Mouse (Mus musculus) T-helper 1 cell (primary cell): ENCODE results near the gene Efna5.

Source experiments
- in situ Hi-C: fragments of 300-600 bp; cut with MboI, MseI; formaldehyde crosslinking; loops from one replicate; pipeline ENCODE4 v1.15.1; 2025; ENCODE audit warnings: high pct_unique_total_duplicates

Efna5 gene

DNA sequence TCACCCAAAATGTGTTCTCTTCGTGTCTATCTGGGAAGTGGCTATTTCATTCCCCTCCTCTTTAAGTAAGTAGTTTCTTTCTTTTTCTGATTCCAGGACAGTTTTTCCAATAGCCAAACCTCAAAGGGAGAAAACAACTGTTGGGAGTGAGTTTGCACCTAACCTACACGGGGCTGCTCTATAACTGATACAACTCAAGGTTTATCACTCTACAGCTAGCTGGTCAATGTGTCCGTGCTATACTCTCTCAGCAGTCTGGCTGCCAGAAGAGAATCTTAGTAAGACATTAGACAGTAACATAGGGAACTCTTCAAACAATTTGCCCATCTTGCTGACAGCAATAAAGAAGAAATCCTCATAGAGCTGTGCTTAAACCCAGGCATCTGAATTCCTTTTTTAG lies 130.5 kb downstream of the Efna5 start:
- in situ Hi-C loops = no loop called here

DNA sequence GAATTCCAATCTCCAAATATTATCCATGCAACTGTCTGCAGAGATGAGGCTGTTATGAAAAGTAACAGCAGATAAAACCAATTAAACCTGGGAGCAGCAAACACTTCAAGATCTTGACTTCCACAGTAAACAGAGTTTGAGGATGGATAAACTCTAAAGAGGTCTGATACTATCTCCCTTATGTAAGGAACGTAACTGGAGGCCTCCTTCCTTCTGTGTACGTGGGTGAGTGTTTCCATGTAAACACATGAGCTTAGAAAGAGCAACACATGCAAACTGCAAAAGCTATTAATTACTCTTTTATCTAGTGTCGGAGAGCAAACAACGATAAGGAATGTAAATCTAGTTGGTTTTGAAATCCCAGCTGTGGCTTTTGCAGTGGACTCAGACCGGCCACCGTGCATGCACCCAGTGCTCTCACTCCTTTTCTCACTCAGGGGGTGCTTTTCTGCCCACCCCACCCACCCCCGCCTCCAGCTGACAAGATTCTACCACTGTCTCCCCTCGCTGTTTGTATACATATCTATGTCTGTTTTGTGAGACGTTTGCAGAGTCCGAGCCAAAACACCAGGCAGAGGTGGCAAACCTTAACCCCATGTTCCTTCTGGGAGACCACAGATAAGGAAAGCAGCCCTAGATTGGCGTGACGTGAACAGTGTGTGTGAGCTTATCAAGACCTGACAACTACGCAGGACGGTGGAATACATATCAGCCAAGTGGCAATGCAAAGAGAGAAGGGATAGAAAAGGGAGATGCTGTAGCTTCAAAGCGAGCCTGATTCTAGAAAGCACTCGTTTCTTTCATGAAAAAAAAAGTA lies 132.1 kb downstream of the Efna5 start:
- in situ Hi-C loops = no loop called here

DNA sequence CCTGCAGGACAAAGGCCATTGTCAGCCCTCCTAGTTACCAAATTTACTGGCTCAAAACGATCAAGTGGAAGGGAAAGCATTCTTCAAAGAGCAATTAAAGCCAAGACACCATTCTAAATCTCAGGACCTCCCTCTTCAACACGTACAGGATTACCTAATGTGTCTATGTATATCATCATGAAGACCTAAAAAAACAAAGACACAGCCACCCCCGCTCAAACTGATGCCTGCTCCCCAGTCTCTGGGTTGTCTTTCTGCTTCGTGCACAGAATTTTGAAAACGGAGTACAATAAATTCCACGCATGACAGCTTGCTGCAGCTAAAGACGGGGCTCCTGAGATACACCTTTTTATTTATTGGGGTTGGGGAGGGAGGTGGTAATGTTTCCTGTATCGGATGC lies 133.7 kb downstream of the Efna5 start:
- in situ Hi-C loops = no loop called here

DNA sequence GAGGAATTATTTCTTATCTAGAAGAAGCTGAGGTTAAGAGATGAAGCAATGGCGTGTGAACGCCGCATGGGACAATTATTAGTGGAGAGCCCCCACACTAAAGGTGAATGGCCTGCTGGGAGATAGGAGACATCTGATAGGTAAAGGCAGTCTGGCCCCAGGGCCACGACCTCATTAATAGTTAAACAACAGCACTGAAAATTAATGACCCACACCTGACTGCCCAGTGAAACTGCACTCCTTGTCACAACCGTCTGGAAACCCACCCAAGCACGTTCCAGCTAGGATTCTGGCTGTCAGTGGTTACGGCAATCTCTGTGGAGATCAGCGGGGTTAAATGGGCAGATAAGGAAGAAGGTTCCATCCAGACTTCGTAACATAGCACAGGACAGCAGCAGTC lies 134.3 kb downstream of the Efna5 start:
- in situ Hi-C loops = no loop called here

DNA sequence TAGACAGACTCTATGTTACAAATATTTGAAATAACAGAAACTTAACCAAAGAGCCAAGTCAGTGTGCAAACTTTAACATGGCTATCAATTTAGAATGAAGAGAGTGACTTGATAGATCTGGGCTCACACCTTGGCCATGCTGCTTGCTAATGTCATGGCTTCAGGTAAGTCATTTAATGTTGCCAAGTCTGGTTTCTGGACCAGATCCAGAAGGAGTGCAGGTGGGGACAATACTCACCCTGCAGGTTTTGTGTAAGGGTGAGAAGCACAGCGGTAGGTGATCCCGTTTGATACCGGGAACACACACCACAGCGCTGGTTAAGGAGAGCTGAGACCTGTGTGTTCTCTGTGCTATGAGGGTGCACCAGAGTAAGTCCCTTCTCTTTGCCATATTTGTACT lies 135.8 kb downstream of the Efna5 start:
- in situ Hi-C loops = no loop called here

DNA sequence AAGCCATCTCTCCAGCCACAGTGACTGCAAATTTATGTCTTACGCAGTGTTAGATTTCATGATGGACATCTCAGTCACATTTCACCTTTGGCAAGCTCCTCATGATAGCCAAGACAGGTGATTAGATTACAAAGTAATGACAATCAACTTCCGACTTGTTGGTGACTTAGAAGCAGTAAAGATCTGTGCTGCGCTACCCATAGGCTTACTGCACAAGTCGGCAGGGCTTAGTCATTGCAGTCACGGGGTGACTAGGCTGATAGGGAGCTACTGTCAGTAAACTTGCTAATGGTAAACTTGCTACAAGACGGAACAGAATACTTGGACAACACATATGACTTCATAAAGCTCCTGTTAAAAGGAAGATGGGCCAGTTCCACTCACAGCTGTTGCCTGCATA lies 136.9 kb downstream of the Efna5 start:
- in situ Hi-C loops = no loop called here

DNA sequence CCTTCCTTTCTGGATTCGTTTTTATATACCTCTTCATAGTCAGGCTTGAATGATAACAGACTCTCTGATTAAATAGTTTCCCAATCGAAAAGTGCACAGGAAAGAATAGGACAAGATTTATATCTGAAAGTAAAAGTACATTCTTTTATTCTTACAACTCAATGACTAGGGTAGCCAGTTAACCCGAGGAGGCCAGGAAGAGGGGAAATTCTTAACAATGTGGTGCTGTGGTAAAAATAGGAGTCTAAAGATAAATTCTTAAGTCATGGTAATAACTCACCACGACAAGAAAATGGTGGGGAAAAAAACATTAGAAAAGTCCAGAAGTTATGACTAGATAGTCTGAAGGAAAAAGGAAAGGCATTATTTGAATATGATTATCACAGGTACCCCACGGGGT lies 139.4 kb downstream of the Efna5 start:
- in situ Hi-C loops = no loop called here

DNA sequence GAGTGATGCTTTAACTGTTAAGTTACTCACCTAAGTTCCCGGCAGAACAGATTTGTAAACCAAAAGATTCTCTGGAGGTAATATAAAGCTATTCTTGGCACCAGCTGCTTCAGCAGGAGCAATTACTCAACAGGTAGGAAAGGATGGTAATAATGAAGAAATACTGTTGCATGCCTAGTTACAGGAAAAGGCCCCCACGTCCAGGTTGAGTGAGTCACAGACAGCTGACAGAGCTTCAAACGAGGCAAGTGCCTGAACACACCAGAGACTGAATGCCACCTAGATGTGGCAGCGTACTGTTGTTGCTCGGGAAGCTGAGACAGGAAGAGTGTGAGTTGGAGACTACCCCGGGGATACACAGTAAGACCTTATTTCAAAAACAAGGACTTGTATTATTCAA lies 140.1 kb downstream of the Efna5 start:
- in situ Hi-C loops = no loop called here

DNA sequence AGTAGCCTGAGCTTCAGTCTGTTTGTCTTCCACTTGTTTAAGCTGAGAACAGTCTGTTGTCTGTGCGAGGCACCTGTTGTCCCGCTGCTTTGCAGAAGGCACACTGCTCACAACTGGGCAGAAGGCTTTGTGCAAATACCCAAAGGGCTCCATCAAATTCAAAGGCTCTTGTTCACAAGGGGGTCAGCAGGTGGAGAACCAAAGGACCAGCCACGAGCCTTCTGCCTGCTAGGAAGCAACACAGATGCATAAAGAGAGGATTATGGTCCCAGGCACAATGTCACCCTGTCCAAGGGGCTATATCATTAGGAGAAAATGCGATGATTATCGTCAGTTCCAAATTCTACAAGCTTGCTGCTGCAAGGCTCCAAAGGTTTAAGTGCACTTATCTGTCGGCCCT lies 141.1 kb downstream of the Efna5 start:
- in situ Hi-C loops = no loop called here

DNA sequence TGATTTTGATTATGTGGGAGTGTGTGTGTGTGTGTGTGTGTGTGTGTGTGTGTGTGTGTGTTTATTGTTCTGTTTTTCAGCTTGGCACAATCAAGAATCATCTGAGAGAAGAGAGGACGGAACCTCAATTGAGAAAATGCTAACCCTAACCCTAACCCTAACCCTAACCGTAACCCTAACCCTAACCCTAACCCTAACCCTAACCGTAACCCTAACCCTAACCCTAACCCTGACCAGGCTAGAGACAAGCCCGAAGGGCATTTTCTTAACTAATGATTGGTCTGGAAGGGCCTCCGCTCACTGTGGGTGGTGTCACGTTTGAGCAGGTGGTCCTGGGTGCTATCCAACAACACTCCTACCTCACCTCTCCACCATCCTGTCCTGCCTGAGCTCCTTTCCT lies 143.7 kb downstream of the Efna5 start:
- in situ Hi-C loops = no loop called here

DNA sequence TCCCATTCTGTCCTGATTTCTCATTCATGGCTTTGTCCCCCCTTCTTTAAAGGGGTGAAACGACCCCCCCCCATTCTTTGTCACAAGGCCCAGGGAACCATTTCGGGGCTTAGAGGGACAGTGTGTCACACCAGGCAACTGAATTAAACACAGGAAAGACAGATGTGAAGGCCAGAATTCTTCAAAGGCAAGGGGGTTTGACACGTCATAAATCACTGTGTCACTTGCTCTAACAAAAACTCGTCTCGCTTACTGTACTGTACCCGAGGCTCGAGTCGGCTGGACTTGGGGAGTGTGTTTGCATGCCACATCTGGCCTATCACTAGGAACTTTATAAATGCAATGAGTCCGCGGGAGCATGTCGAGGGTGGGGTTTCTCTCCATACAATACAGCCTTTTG lies 145.2 kb downstream of the Efna5 start:
- in situ Hi-C loops = no loop called here

DNA sequence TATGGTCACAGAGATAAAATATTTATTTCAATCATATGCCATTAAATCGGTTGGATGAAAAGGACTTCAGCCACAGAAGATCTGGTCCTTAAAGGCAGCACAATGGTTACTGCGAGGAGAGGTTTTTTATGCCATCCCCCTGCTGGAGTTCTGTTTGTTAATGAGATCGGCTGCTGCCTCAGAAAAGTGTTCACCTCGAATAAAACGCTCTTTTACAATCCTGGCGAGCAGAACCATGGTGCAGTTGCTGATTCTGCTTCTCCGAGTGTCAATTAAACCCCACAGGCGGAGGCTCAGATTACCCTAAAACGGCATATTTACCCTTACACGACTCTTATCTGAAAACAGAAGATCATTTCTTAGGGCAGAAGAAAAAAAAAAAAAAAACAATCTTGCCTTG lies 146.2 kb downstream of the Efna5 start:
- in situ Hi-C loops = no loop called here

DNA sequence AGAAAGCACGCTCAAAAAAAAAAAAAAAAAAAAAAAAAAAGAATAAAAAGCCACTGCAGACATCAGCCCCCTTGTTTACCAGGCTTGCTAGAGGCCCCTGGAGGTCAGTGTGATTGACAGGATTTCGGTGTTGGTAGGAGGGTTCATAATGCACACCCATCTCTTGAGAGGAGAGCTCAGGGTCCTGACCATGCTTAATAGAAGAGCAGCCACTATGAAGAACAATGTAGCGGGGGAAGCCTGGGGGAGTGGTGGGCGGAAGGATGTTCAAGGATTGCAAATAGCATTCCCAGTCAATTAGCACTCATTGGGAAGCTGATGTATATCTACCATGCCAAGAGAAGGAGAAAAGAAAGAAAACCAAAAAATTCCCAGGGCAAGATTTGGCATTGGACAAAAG lies 147.1 kb downstream of the Efna5 start:
- in situ Hi-C loops = no loop called here

DNA sequence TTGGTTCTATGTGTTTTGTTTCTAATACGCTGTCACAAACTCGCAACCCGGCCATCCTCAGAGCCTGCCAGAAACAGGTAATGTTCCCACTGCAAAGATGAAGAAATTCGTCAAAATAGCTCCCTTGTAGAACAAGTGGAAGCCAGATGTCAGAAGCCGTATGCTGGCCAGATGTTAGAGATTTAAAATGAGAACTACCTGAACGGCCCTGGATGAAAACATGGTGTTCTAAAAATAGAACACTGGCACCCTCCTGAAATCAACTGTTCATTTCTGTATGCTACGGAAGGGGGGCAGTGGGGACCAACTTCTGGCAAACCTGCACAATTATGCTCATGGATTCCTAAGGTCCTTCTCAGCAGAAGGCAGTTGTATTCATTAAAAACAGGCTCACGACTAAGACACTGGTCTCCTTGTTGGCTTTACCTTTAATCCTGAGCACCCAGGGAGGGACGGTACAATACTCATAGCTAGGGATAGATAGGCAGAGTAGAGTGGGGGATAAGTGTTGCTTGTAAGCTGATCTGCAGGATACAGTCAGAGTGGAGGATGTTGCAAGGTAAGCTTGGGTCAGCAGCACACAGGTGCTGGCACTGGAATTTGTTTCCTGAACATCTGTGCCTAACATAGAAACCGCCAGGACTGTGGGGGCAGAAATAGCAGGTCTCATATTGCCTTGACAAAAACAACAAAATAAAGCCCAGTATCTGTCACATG lies 151.2 kb downstream of the Efna5 start:
- in situ Hi-C loops = no loop called here

DNA sequence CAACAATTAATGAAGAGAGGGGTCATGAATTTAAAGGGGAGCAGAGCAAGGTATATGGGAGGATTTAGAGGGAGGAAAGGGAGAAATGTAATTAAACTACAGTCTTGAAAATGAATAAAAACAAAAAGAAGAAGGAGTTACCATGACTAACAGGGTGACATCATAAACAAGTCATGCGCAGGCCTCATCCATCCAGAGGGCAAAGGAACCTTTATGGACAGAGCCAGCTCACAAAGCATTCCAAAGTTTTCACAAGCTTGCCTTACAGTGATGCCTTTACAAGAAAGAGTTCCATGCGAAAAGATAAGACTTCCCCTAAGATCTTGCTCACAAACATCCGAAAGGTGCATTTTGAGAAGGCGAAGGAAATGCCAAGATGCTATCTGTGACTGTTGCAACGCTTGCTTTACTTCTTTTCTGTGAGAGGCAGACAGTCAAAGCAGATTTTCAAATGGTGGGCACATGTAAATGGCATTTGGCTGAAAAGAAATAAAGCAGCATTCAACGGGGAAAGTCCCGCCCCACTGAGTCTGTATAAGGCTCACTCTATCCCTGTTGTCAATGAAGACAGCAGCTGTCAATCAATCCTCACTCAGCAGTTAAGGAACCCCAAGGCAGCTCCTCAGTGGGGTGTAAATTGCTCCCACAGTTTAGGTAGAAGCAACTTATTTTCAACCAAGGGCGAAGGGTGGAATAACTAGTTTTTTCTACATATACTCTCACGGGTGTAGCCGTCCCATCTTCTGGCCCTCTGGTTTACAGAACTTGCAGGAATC lies 152.8 kb downstream of the Efna5 start:
- in situ Hi-C loops = no loop called here

DNA sequence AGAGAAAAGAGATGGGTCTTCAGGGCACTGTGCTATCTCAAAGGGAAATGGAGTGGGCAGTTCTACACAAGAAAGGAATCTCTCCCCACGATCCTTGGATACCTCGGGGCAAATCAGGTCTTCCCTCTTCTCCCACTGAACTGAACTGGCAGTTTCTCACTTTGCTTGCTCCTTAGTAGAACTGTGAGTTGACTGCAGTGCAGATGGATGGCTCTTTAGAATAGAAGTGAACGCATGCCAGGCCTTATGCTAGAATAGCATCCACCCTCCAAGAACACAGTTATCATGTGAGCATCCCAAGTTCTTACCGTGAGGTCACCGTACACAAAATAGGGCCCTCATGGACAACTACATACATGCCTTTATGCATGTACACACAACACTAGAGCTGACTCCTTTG lies 155.0 kb downstream of the Efna5 start:
- in situ Hi-C loops = no loop called here

DNA sequence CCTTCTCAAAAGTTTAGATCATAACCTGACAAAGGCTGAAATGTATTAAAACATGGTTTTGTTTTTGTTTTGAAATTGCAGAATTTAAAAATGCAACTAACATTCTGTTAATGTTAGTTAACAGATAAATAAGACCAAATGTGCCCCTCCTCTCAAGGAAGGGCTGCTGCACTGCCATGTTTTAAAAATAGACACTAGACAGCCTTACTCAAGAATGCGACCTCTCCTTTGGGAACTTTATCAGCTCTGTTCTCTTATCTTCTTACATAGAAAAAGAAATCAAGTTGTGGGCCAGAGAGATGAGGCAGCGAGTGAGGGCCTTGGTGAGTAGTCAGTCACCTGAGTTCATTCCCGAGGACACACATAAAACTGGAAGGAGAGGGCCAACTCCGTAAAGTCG lies 158.2 kb downstream of the Efna5 start:
- in situ Hi-C loops = no loop called here

DNA sequence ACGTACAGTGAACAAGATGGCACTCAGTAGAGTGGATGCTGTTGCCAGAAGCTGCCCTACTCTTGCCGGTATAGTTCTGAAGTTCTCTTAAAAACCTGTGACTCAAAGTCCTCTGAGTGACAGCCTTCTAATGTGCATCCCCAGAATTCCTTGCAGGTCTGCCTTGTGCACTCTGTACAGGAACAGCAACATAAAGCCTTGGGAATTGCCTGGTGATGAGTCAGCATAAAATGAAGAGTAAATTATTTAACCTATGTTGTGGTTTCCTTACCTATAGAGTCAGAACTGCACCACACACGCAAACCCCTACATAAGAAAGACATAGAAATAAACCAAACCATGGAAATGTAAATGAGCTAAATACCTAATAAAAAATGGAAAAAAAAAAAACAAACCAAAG lies 159.5 kb downstream of the Efna5 start:
- in situ Hi-C loops = no loop called here

DNA sequence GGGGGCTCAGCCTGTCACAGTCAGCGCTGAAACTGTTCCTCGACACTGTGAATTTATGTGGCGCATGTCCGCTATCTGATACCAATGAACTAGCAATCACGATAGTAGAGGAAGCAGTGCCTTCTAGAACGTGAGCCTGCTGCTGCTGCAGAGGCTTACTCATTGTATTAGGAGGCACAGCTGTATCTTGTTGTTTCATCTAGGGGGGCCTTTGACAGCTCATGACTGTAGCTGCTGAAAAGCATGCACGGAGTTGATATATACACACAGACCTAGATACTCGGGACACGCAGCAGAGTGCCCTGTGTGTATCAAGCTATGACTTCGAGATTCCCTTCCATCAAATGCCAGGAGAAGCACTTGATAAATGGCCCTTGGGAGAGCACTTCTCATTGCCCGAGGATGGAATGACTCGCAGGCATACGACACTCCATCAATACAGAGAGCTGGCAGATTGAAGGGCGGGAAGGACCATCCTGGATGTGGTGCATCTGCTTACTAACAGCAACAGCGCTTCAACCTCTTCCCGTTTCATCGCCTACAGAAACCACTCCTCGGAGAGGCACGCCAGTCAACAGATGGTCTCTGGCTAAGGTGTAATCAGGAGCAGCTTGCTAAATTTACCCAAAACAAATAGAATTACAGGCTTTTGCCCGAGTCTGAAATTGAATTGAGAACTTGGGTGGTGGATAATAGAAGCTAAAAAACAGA lies 160.2 kb downstream of the Efna5 start:
- in situ Hi-C loops = no loop called here

DNA sequence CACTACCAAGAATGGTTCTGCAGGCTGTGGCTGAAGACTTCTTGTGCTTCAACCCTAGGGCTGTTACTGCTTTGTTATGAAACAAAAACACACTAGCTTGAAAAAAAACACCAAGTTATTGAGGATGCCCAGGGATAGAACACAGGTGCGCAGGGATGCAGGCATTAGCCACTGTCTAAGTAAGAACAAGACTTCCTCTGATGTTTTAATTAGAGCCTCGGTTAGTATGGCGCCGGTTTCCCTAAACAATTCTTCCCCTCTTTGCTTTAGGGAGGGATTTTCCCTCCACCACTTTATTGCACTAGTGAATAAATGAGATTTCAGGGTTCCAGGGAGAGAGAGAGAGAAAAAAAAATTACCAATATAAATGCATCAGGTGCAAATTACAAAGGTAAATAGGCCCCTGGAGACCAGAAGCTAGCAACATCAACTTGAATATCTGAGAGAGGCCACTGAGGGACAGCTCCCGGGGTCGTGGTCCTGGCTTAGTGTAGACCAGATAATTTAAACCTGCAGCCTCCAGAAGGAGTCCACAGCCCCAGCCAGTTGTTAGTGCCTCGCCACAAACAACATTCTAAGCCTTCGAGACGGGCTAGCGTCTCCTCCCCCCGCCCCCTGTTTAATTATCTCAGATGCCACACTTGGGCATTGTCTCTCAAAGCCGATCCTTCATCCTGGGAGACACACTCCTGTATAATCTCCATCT lies 163.5 kb downstream of the Efna5 start:
- in situ Hi-C loops = no loop called here

DNA sequence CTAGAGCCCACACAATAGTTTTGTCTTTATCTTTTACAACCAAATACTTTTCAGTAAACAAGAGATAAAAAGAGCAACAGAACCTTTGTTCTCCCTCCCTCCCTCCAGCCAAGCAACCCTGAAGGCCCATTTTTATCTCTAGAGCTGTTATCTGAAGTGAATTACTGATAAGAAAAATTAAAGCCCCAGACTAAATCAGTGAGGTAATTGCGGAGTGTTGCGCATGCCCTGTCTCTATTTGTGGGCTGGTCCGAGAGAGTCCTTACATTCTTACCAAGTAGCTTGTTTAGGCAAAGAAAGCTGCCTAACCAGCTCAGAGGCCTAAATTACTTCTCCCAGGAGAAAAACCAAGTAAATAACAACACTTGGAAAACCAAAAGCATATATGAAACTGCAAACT lies 167.7 kb downstream of the Efna5 start:
- in situ Hi-C loops = no loop called here
